Mouse (Mus musculus): ENCODE measurements at regions not wholly inside any gene's neighbourhood (a gene's known extent, or its start where the extent isn't known, plus 50 kb on each side); places are given as distances from the start of the nearest gene placed in this dataset.

DNA sequence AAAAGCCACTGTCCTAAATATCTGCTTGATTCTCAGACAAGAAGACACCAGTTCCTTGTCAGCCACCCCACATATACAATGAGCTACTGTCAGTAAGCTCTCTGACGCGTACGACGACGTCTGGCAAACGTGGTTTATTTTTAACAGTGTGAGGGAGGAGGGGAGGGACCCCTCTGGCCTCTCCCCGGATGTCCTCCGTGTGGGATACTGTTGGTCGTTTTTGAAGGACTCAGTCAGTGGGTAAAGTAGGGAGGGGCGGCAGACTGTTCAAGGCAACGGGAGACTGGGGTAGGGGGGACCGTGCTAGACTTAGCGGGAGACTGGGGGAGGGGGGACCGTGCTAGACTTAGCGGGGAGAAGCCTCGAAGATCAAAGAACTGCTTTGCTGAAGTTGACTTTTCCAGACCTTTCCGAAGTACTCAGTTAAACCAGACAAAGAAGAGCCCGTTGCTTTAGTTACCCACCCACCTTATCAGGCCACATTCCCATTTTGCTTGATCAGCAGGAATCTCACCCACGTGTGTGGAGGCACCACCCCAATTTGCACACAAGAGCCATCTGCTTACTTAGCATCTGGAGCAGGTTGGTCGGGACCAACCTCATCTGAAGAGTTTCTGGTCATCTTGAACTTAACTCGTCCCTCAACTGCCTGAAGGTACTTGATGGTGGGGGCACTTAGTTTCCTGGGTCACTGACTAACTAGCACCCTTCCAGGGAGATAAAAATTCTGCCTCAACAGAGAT lies 92.6 kb upstream of the Mark1 start:
- ATAC-seq (ENCODE audit: low FRiP score, low TSS enrichment): peak; percentile 75

GRCm38 (mm10) chr1:185089196-185089595 lies 89.8 kb upstream of the Mark1 start:
- Histone ChIP-seq H3K4me1 (ENCODE audit: insufficient read depth, low read length) (peaks cover 7% of the 10 kb centered on the region; the same call in 1 of the 2 replicates), H3K27ac (ENCODE audit: low read length) (no peak overlapping the region), H3K9me3 (ENCODE audit: low read length) (no peaks in the 10 kb centered on the region), H3K9ac (replicated peaks; ENCODE audit: low read length) (no peak overlapping the region), H3K36me3 (ENCODE audit: insufficient read depth, low read length) (no peaks in the 10 kb centered on the region), H3K4me2 (replicated peaks; ENCODE audit: low read depth, low read length) (no peak overlapping the region), H3K4me3 (ENCODE audit: low read length) (no peak overlapping the region), H3K27me3 (ENCODE audit: insufficient read depth, low read length) (no peaks in the 10 kb centered on the region)
- no peak for ATAC-seq (ENCODE audit: low FRiP score, low TSS enrichment)
- 86% methylated on average over 2 of the region's 2 CpGs for WGBS

More for the DNA sequence above, 92.6 kb upstream of the Mark1 start:
- H3K36me3 ChIP-seq (ENCODE audit: insufficient read depth, low read length): no peaks in the 10 kb centered on the region
- no peaks in the 10 kb centered on the region for H3K9me3 ChIP-seq (ENCODE audit: low read length)
- H3K9ac ChIP-seq (replicated peaks; ENCODE audit: low read length): no peak overlapping the region
- no peak overlapping the region; the same call in 1 of the 2 replicates for H3K4me2 ChIP-seq (replicated peaks; ENCODE audit: low read depth, low read length)
- 36% methylated on average over 21 of the region's 21 CpGs for WGBS
- H3K27me3 ChIP-seq (ENCODE audit: insufficient read depth, low read length): no peaks in the 10 kb centered on the region
- no peak overlapping the region for H3K27ac ChIP-seq (ENCODE audit: low read length)
- H3K4me3 ChIP-seq (ENCODE audit: low read length): no peak overlapping the region
- H3K4me1 ChIP-seq (ENCODE audit: insufficient read depth, low read length): peaks cover 7% of the 10 kb centered on the region; the same call in 1 of the 2 replicates

DNA sequence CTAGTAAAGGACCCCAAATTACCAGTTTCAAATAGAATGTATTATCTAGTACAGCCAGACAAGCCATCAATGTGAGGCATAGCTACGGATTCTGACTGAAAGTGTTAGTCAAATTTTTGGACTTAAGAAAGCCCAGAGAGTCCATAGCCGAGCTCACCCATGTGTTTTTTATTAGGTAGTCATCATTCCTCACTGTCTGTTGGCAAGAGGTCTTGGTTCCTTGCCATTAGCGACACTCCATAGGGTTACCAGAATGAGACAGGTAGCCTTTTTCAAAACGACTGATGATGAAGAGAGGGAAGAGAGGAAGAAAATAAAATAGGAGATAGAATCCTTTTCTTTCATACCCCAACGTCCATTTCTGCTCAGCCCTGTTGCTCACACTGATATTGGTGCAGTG lies 83.8 kb upstream of the Mark1 start:
- no peak overlapping the region for H3K9ac ChIP-seq (replicated peaks; ENCODE audit: low read length)
- no peaks in the 10 kb centered on the region for H3K36me3 ChIP-seq (ENCODE audit: insufficient read depth, low read length)
- H3K4me1 ChIP-seq (ENCODE audit: insufficient read depth, low read length): no peaks in the 10 kb centered on the region
- no peaks in the 10 kb centered on the region for H3K27me3 ChIP-seq (ENCODE audit: insufficient read depth, low read length)
- 73% methylated on average over 5 of the region's 5 CpGs for WGBS
- no peak overlapping the region for H3K4me2 ChIP-seq (replicated peaks; ENCODE audit: low read depth, low read length)
- H3K27ac ChIP-seq (ENCODE audit: low read length): no peak overlapping the region
- no peaks in the 10 kb centered on the region for H3K9me3 ChIP-seq (ENCODE audit: low read length)
- no peak overlapping the region for H3K4me3 ChIP-seq (ENCODE audit: low read length)
- no peak for ATAC-seq (ENCODE audit: low FRiP score, low TSS enrichment)

GRCm38 (mm10) chr1:185080118-185080517 lies 80.7 kb upstream of the Mark1 start:
- Histone ChIP-seq H3K36me3 (ENCODE audit: insufficient read depth, low read length) (no peaks in the 10 kb centered on the region), H3K27me3 (ENCODE audit: insufficient read depth, low read length) (no peaks in the 10 kb centered on the region), H3K9ac (replicated peaks; ENCODE audit: low read length) (no peak overlapping the region), H3K27ac (ENCODE audit: low read length) (no peak overlapping the region), H3K9me3 (ENCODE audit: low read length) (no peaks in the 10 kb centered on the region), H3K4me2 (replicated peaks; ENCODE audit: low read depth, low read length) (no peak overlapping the region), H3K4me1 (ENCODE audit: insufficient read depth, low read length) (no peaks in the 10 kb centered on the region), H3K4me3 (ENCODE audit: low read length) (no peak overlapping the region)
- ATAC-seq (ENCODE audit: low FRiP score, low TSS enrichment): no peak
- WGBS: 31% methylated on average over 3 of the region's 3 CpGs

DNA sequence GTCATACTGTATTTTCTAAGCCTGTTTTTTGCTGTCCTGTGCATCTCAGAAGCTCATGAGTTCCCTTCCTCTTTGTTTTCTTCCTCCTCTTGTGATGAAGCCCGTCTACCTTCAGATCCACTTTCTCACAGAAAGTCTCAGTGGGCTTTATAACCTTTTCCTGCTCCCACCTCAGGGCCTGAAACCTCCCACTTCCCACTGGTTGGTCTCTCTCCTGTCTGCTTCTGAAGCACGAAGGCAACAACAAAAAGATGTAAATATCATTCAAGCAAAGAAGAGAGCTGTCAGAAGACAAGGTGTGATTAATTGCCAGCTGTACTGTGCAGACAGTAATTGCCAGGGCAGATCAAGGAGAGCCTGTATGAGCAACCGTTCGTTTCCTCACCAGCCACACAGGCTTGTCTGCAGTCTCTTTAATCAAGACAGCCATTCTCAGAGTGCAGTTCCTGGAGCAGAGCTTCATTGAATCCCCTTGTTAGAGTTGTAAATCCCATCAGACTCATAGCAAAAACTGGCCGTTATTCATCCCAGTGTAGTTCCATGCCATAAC lies 80.0 kb upstream of the Mark1 start:
- H3K4me3 ChIP-seq (ENCODE audit: low read length): no peak overlapping the region
- H3K36me3 ChIP-seq (ENCODE audit: insufficient read depth, low read length): no peaks in the 10 kb centered on the region
- H3K9ac ChIP-seq (replicated peaks; ENCODE audit: low read length): no peak overlapping the region
- no peak overlapping the region for H3K4me2 ChIP-seq (replicated peaks; ENCODE audit: low read depth, low read length)
- H3K27ac ChIP-seq (ENCODE audit: low read length): no peak overlapping the region
- H3K27me3 ChIP-seq (ENCODE audit: insufficient read depth, low read length): no peaks in the 10 kb centered on the region
- no peaks in the 10 kb centered on the region for H3K4me1 ChIP-seq (ENCODE audit: insufficient read depth, low read length)
- ATAC-seq (ENCODE audit: low FRiP score, low TSS enrichment): no peak
- WGBS: 21% methylated on average over 5 of the region's 5 CpGs
- H3K9me3 ChIP-seq (ENCODE audit: low read length): no peaks in the 10 kb centered on the region

DNA sequence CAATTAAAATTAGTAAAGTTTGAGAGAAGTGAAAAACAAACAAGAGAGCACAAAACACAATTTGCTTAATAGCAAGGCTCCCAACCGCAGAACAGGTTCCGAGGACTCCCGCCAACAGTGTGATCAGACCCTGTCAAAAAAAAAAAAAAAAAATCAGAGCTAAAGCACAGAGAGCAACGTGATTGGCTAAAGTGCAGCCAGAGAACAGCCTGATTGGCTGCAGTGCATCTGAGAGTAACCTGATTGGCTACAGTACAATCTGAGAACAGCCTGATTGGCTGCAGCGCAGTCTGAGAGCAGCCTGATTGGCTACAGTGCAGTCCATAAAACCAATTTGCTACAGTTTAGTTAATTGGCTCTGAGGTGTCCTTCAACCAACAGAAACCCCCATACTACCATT lies 74.6 kb upstream of the Mark1 start:
- Histone ChIP-seq H3K9ac (replicated peaks; ENCODE audit: low read length) (no peak overlapping the region), H3K9me3 (ENCODE audit: low read length) (no peaks in the 10 kb centered on the region), H3K36me3 (ENCODE audit: insufficient read depth, low read length) (no peaks in the 10 kb centered on the region), H3K27me3 (ENCODE audit: insufficient read depth, low read length) (no peaks in the 10 kb centered on the region), H3K4me1 (ENCODE audit: insufficient read depth, low read length) (no peaks in the 10 kb centered on the region), H3K4me3 (ENCODE audit: low read length) (no peak overlapping the region), H3K27ac (ENCODE audit: low read length) (no peak overlapping the region), H3K4me2 (replicated peaks; ENCODE audit: low read depth, low read length) (no peak overlapping the region)
- WGBS: 86% methylated on average over 5 of the region's 5 CpGs
- ATAC-seq (ENCODE audit: low FRiP score, low TSS enrichment): no peak

GRCm38 (mm10) chr1:185072766-185073165 lies 73.4 kb upstream of the Mark1 start:
- H3K27me3 ChIP-seq (ENCODE audit: insufficient read depth, low read length): no peaks in the 10 kb centered on the region
- no peaks in the 10 kb centered on the region for H3K36me3 ChIP-seq (ENCODE audit: insufficient read depth, low read length)
- WGBS: 77% methylated on average over 6 of the region's 6 CpGs
- no peaks in the 10 kb centered on the region for H3K4me1 ChIP-seq (ENCODE audit: insufficient read depth, low read length)
- no peaks in the 10 kb centered on the region for H3K9me3 ChIP-seq (ENCODE audit: low read length)
- no peak overlapping the region for H3K27ac ChIP-seq (ENCODE audit: low read length)
- no peak overlapping the region for H3K4me3 ChIP-seq (ENCODE audit: low read length)
- no peak for ATAC-seq (ENCODE audit: low FRiP score, low TSS enrichment)
- no peak overlapping the region for H3K9ac ChIP-seq (replicated peaks; ENCODE audit: low read length)
- no peak overlapping the region for H3K4me2 ChIP-seq (replicated peaks; ENCODE audit: low read depth, low read length)

GRCm38 (mm10) chr1:185071566-185071965 lies 72.2 kb upstream of the Mark1 start:
- ATAC-seq (ENCODE audit: low FRiP score, low TSS enrichment): no peak
- Histone ChIP-seq H3K27me3 (ENCODE audit: insufficient read depth, low read length) (no peaks in the 10 kb centered on the region), H3K4me3 (ENCODE audit: low read length) (no peak overlapping the region), H3K36me3 (ENCODE audit: insufficient read depth, low read length) (no peaks in the 10 kb centered on the region), H3K9ac (replicated peaks; ENCODE audit: low read length) (no peak overlapping the region), H3K4me1 (ENCODE audit: insufficient read depth, low read length) (no peaks in the 10 kb centered on the region), H3K27ac (ENCODE audit: low read length) (no peak overlapping the region), H3K4me2 (replicated peaks; ENCODE audit: low read depth, low read length) (no peak overlapping the region), H3K9me3 (ENCODE audit: low read length) (no peaks in the 10 kb centered on the region)
- 51% methylated on average over 7 of the region's 7 CpGs for WGBS

DNA sequence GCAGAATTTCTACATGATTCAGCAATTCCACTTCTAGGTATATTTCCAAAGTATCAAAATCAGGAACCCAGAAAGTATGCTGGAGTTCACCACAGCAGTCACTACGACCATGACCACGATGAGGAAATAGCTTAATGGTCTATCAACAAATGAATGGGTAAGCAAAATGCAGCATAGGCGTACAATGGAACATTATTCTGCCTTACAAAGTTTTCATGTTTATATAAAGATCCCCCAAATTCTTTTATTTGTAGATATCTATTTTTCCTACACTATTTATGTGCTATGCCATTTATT lies 71.4 kb upstream of the Mark1 start:
- ATAC-seq (ENCODE audit: low FRiP score, low TSS enrichment): no peak
- no peaks in the 10 kb centered on the region for H3K27me3 ChIP-seq (ENCODE audit: insufficient read depth, low read length)
- H3K4me2 ChIP-seq (replicated peaks; ENCODE audit: low read depth, low read length): no peak overlapping the region
- H3K27ac ChIP-seq (ENCODE audit: low read length): no peak overlapping the region
- H3K9me3 ChIP-seq (ENCODE audit: low read length): no peaks in the 10 kb centered on the region
- 83% methylated on average over 3 of the region's 3 CpGs for WGBS
- no peaks in the 10 kb centered on the region for H3K4me1 ChIP-seq (ENCODE audit: insufficient read depth, low read length)
- no peaks in the 10 kb centered on the region for H3K36me3 ChIP-seq (ENCODE audit: insufficient read depth, low read length)
- H3K9ac ChIP-seq (replicated peaks; ENCODE audit: low read length): no peak overlapping the region
- H3K4me3 ChIP-seq (ENCODE audit: low read length): no peak overlapping the region

GRCm38 (mm10) chr1:185070062-185070852 lies 70.9 kb upstream of the Mark1 start:
- WGBS: 51% methylated on average over 10 of the region's 10 CpGs
- no peaks in the 10 kb centered on the region for H3K9me3 ChIP-seq (ENCODE audit: low read length)
- no peak overlapping the region for H3K4me2 ChIP-seq (replicated peaks; ENCODE audit: low read depth, low read length)
- no peak overlapping the region for H3K4me3 ChIP-seq (ENCODE audit: low read length)
- no peaks in the 10 kb centered on the region for H3K4me1 ChIP-seq (ENCODE audit: insufficient read depth, low read length)
- H3K36me3 ChIP-seq (ENCODE audit: insufficient read depth, low read length): no peaks in the 10 kb centered on the region
- no peaks in the 10 kb centered on the region for H3K27me3 ChIP-seq (ENCODE audit: insufficient read depth, low read length)
- no peak overlapping the region for H3K27ac ChIP-seq (ENCODE audit: low read length)
- no peak for ATAC-seq (ENCODE audit: low FRiP score, low TSS enrichment)
- H3K9ac ChIP-seq (replicated peaks; ENCODE audit: low read length): no peak overlapping the region
